Mouse (Mus musculus) embryo, embryonic 10.5 days (tissue): ENCODE measurements at regions not wholly inside any gene's neighbourhood (a gene's known extent, or its start where the extent isn't known, plus 50 kb on each side); places are given as distances from the start of the nearest gene placed in this dataset.
A peak's percentile ranks its signal among the peaks of the same experiment; 100 is the strongest.

Source experiments
- DNase-seq: peaks from one replicate; pipeline ENCODE4 v3.0.0-alpha.2; 2015; ENCODE audit warnings: low spot score

DNA sequence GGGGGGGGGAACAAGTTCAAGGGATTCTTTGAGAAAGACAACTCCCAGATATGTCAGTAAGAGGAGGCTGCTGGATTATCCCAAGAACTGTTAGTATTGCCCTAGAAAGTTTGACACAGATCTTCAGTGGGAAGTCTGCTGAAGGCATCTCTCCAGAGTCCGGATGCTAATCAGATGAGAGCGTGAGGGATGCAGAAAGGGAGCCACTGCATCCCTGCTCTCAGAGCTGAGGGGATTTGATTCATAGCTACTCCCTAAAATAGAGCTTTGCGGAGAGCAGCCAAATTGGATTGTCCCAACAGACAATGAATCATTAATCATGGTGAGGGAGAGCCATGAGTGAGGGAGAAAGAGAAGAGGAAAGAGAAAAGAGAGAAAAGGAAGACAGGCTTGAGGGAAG lies 408.2 kb downstream of the Pdcd6ip start:
- DNase-seq, result no peak

DNA sequence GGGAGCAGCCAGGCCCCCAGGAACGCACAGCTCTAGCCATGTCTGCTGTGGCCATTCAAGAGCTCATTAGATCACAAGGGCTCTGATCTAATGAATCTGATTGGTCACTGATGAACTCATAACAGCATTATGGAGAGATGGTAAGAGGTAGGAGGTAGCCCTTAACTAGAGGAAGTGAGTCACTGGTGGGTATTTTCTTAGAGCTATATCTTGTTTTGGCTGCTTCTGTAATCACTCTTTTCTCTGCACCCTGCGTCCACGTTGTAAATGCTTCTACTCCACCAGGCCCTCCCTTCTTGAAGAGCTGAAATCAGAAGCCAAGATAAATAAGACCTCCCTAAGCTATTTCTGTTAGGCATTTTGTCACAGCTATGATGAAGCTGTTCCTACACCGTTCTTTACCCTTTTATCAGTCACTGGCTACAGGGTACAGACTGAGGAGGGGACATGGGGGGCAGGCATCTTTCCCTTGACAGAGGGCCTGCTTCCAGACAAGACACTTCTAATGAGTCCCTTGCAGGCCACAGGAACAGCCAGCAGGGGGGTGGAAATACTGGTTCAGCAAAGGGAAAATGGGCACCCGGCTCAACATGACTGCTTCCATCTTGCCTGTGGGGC lies 412.1 kb downstream of the Pdcd6ip start:
- no peak for DNase-seq

DNA sequence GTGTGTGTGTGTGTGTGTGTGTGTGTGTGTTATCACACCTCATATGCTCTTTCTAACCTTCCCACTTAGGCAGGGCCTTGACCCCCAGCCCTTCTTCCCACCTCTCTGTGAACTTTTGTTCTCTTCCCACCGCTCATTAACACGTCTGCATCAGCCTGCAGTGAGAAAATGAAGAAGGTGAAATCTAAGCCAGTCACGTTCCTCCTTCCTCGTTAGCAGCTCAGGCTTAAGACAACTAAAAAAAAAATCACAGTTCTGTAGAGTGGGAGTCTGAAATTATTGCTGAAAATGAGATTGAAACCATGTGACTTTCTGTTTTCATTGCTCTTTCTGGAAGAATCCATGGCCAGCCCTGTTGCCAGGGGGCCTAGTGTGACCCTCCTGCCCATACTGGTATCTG lies 420.7 kb downstream of the Pdcd6ip start:
- no peak for DNase-seq

DNA sequence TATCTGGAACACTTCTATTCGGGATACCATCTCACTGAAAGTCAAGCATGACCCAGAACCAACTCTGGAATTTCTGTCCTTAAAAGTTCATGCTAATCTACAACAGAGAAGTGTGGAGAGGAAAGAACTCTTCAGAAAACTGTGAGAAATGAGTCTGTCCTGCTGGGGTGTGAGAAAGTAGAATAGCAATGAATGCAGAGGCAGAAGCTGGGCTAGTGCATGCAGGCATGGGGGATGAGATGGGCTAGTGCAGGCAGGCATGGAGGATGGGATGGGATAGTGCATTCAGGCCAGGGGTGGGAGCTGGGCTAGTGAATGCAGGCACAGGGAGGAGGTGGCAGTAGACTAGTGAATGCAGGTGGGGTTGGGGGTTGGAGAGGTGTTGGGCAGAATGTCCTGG lies 424.8 kb downstream of the Pdcd6ip start:
- no peak for DNase-seq

DNA sequence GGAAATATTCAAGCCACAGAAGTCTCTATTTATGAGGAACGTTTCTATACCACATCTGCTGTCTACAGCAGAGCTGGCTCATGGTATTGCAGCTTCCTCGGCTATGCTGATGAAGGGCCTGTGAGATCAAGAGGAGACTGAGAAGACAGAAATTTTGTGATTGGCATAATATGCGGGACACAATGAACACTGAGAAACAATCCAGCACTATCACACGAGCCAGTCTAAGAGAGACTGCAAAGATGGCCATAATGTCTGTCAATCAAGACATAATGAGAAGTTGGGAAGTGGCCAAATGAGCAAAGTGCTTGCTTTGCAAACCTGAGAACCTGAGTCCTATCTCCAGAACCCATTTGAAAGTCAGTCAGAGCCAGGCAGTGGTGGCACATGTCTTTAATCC lies 437.5 kb downstream of the Pdcd6ip start:
- no peak for DNase-seq

DNA sequence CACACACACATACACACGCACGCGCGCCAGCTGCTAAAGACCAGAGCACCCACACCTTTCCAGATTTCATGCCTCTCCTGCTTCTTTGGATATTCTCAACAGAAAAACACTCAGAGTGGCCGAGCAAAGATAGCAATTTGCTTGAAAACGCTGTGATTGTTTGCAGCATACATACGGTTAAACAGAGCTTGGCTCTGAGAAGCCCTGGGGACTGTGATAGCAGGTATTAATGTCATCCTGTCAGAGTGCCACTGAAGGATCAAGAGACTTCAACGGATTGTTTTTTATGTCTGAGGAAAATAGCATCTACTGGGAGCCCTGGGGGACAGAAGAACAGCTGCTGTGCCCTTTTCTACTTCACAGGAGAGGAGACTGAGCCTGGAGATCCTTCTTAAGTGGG lies 440.4 kb downstream of the Pdcd6ip start:
- DNase-seq, result no peak

DNA sequence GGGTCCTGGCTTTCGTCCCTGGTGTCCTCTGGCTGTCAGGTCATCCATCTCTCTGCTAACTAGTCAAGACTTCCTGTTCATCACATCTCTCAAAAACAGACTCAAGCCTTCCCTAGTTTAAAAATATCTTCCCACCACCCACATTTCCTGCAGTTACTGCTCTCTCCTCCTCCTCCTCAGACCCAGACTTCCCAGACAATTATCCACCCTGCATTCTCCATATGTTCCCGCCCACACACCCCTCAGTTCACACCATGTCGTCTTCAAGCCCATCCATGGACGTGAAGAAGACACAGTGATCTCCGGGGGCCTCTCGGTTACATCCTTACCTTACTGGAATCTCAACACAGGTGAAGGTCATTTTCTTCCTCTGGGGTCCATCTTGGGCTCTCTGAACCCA lies 444.4 kb downstream of the Pdcd6ip start:
- no peak for DNase-seq

DNA sequence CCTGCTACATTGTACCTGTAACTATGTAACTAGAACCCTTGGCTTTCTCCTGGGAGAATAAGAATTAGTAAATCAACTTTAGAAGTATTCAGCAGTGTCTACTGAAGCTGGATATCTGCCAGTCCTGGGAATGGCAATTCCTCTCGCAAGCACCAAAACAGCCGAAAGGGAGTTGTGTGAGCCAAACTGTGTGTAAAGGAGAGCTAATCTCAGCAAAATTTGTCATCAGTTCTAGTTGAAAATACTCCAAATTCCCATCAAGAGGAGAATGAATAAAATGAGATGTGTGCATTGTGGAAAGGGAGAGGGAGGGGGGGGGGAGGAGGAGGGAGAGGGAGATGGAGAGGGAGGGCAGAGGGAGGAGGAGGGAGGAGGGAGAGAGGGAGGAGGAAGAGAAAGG lies 447.8 kb downstream of the Pdcd6ip start:
- no peak for DNase-seq

DNA sequence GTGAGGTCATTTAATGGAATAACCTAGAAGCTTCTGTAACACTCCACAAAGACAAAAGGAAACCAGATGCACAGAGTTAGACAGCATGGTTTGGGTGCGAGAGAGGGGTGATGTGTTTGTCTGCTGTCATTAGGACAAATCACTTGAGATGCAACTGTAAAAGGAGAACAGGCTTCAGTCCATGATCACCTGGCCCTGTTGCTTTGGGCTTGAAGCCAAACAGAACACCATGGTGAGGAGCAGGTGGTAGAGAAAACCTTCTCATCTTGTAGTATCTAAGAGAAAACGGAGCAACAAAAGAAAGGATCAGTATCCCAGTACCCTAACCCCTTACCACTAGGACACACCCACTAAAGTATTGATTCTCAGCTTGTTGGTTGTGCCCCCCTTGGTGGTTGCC lies 449.5 kb downstream of the Pdcd6ip start:
- no peak for DNase-seq

DNA sequence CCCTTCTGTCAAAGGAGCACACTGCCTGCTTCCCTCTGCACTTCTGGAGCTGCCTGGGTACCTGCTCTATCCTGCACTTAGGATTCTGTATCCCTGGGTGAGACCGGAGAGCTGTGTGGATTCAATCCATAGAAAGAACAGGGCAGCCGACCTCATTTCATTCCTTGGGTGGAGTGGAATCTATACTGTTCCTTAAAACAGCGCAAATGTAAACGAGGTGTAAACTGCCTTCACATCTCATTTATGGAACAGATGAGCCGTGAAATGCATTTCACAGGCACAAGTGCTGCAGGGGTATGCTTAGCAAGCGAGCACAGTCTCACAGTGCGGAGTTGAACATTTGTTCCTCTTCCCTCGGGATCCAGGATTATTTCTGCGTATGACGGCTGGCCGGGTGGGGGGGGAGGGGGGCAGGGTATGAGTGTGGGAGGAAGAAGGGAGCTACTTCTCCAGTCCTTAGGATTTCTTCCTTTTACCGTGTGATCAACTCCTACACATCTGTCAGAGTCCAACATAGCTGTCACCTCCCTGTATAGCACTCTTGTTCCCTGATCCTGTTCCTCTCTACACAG lies 459.3 kb downstream of the Pdcd6ip start:
- peak; percentile 22 for DNase-seq

DNA sequence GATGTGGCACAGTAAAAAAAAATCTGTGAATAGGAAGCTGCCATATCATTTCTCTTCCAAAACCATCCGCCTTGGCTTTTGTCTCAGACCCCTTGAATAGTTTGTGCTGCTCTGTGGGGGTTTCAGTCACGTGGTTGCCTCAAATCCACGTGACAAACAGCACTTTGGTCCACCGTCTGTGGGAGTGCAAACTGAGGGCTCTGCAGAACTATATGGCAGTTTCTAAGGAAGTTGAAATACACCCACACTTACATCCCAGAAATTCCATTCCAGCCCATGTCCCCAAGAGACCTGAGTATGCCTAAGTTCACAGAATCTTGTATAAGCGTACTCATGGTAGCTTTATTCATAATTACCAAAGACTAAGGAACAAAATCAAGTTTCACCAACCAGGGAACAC lies 460.1 kb downstream of the Pdcd6ip start:
- DNase-seq, result no peak

DNA sequence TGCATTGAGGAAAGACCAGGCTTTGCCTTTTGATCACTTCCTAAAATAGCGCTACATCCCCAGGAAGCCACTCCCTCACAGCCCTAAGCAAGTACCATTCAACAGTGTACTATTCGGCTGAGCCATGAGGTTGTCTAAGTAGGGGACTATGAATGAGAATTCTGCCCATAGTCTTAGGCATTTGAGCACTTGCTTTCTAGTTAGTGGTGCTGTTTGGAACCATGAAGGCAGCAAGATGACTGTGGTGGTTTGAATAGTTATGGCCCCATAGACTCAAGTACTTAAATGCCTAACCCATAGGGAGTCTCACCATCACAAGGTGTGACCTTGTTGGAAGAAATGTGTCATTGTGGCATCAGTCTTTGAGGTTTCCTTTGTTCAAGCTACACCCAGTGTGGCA lies 464.2 kb downstream of the Pdcd6ip start:
- DNase-seq, result no peak

DNA sequence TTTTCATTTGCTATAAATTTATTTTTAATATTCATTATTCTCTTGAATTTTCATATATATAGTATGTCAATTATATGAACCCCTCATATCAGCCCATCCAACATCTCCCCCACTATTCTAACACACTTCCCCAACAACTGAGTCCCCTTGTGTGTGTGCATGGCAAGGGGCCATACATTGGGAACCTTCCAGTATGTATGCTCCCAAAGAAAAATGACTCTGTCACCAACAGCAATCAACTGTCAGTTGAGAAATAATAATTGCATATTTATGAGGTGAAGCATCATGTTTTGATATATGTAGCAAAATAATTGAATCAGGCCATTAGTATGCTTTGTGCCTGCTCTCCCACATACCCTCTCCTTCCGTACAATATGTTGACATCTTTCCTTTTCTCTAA lies 474.7 kb downstream of the Pdcd6ip start:
- DNase-seq, result no peak

DNA sequence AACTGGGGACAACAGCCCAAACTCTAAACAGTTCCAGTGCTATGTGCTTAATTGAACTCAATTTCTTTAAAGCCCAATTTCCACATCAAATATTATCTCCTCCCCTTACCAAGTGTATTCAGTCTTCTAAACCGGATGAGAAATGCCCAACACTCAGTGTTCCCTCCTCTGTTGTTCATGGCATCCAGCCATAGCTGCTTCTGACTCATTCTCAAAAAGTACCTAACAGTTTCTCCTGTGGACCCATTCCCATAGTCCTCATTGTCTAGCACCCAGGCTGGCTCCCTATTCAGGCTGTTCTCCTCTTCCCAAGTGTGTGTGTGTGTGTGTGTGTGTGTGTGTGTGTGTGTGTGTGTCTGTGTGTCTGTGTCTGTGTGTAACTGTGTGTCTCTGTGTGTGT lies 478.7 kb downstream of the Pdcd6ip start:
- no peak for DNase-seq

DNA sequence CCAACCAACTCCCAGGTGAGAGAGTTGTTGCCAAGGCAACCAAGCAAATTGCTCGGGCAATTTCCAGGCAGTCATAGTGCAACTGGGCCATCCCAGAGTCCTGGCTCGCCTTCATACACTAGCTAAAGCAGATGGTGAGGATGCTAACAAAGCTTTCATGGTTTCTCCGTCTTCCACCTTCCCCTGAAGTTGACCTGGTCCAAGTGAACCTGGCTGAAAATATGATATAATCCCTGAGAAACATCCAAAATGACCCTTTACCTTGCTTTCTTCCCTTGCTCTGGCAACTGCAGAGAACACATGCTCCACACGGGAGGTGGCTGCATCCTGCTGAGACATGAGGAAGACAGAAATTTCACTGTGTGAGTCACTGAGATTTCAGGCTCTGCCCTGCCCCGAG lies 494.1 kb downstream of the Pdcd6ip start:
- DNase-seq, result no peak

DNA sequence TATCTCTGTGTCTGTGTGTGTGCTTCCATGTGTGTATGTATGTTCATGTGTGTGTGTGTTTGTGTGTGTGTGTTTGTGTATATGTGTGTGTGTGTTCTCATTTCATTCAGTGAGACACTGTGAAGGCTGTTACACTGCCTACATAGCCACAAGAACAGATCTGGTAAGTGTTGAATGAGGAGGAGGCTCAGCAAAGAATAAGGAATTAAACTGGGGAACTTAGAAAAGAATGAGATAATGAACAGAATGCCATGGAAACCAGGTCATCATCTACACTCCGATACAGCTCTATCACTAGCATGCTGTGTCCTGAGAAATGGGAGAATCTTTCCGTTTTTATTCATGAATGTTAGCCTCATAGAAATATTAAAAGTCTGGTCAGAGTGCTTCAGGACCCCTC lies 495.7 kb downstream of the Pdcd6ip start:
- DNase-seq, result no peak

DNA sequence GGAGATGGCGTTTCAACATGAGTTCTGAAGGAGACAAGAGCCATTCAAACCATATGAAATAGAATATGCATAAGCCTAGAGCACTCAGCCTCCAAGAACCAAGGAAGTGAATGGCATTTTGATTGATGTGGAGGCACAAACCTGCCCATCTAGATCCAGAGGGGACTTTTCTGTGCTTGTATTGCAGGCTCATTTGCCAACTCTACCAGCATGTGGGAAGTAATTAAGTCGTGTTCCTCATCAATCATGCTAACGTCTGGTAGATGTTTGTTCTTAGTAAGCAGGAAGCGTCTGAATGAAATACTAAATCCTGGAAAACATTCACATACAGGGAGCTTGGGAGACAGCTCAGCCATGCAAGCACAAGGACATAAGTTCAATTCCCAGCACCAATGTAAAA lies 499.9 kb downstream of the Pdcd6ip start:
- no peak for DNase-seq

DNA sequence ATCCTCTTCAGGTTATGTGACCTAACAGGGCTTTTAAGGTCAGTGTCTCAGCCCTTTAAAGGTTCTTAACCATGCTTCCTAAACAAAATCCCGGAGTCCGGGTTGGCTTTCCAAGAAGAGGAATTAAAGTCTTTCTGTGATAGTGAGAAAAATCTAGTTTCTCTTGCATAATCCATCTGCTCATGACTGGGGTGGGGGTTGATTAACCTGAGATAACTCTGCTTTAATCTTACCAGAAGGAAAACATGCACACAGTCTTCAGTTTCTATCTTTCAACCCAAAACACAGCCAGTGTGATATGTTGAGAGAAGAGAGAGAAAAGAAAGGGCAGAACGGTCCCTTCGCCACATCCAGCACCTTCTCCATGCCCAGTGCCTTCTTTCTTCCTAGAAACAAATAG lies 508.8 kb downstream of the Pdcd6ip start:
- DNase-seq, result no peak

DNA sequence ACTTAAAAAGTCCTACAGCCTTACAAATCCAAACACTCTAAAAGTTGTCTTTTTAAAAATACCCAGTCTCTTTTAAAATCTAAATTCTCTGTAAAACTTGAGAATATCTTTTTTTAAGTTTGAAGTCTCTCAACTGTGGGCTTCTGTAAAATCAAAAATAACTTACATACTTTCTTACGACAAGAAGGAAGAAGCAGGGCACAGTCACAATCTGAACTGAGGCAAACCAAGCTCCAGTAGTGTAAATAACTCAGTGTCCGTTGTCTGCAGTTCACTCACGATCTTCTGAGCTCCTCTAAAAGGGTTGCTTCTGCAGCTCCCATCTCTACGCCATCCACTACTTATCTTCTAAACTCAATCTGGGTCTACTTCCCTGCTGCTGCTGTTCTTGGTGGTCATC lies 512.5 kb downstream of the Pdcd6ip start:
- no peak for DNase-seq

DNA sequence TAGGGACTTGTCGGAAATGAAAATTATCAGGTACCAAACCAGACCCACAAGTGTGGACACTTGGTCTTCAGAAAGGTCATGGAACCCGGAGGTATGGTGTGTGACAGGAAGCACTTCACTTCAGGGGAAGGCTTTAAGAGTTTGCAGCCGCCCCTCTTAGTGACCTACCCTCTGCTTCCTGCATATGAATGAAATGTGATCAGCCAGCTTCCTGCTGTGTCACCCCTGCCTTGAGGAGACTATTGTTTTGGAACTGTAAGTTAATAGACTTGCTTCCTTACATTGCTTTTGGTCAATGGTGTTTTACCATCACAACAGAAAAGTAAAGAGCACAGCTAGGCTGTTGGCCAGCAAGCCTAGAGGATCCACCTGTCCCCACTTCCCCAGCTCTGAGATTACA lies 515.3 kb downstream of the Pdcd6ip start:
- no peak for DNase-seq

DNA sequence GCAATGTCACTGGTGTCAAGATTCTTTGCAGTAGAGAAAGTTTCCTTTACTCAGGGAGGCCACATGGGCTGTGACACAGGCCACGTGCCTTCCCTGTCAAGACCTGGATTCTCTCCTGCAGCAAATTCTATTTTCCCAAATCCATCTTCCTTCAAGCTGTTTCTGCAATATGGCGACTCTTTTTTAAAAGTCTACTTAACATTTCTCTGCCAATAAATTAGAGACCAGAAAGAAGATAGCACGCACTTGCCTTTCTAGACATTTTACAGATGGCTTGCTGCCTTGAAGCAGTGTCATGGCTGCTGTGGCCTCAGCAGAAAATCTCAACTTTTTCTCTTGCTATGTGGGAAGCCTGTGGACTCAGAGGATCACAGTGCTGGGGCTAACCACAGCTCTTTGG lies 516.9 kb downstream of the Pdcd6ip start:
- no peak for DNase-seq

DNA sequence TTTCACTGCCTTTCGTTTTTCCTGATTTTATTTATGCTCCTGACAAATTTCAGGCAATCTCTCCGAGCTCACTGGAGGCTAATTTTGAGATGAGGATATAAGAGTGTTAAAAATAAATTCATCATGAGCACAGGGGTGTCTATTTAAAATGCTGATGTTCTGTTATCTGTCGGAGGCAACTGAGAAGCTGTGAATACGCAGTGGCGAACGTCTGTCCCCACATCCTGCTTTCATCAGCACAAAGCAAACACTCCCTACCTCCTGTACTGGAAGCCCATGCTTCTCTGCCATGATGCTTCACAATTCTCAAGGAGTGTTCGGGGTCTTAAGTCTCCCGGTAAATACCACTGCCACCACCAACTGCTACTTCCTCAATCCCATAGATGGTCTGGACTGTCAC lies 526.9 kb downstream of the Pdcd6ip start:
- no peak for DNase-seq

DNA sequence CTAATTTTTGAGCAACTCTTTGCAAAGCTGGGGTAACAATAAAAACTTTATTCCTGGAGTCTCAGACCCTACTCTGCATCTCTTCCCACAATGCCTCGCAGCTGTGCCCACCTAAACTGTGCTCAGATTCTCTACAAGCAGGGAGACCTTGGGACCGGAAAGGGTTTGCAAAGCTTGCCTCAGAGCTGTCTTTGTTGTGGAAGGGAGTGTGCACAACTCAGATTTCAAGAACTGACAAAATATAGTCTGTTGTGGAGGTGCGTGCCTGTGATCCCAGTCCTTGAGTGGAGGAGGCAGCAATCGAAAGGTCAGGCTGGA lies 530.2 kb downstream of the Pdcd6ip start:
- DNase-seq, result no peak

DNA sequence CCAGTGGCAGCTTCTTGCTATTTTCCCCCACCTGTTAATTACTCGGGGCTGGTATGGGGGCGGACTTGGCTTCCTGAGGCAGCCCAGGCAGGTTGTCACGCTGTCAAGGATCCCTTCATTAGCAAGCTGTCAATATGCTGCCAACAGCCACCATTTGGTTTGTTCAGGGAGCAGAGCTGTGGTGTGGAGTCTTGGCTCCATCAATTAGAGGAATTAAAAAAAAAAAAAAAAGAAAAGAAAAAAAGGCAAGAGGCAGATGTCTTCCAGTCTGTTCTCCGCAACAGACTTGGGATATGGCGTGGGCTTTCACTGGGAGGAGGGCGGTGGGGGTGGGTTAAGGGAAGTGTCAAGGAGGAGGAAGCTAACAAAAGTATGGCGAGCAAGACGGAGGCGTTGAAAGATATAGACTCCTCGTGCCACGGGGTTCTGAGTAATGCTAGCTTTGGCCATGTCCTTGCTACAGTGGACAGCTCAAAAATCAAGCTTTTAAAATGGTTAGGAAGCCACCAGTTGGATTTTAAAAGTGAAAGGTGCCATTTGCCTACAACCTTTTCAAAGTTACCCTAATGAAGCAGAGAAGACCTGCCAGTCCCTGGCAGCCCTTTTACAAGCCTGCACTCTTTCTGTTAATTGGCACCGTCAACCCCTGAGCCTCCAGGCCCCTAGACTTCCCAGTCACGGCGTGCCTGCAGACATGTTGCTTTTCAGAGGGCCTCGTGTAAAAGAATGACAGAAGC lies 530.7 kb downstream of the Pdcd6ip start:
- no peak for DNase-seq
